Mouse (Mus musculus) T-helper 1 cell (primary cell): ENCODE measurements at regions not wholly inside any gene's neighbourhood (a gene's known extent, or its start where the extent isn't known, plus 50 kb on each side); places are given as distances from the start of the nearest gene placed in this dataset.

Experiments used
- in situ Hi-C: fragments of 300-600 bp; cut with MboI, MseI; formaldehyde crosslinking; loops from one replicate; pipeline ENCODE4 v1.15.1; 2025; ENCODE audit warnings: high pct_unique_total_duplicates

GRCm38 (mm10) chr4:53386309-53386708 lies 53.9 kb upstream of the Slc44a1 start:
- in situ Hi-C loops = no loop called here

DNA sequence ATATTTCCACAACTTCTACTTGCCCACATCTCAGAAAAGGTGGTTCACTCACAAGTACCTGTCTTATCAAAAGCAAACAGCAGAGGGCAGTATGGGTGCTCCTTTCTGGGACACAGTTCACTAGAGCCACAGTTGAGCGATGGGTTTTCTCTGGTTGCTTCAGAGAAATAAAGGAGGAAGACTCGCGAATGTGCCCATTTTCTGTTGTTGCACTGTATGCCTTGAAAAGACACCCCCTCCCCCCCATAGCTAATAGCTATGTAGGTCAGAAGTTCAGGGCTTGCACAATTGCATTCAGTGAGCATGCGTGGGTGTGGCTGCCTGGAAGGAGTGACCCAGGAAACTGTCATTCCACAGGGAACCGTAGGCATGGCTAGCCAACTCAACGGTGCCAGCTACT lies 55.5 kb upstream of the Slc44a1 start:
- in situ Hi-C loops = loop anchor here (5.0 kb wide), 1 partner anchor 208 kb away; no protein-coding TSS in a partner anchor

- in situ Hi-C loops = loop anchor here (5.0 kb wide), 1 partner anchor 208 kb away; no protein-coding TSS in a partner anchor
These were observed 56.1 kb upstream of the Slc44a1 start for GRCm38 (mm10) chr4:53384104-53384503.

GRCm38 (mm10) chr4:53382012-53382411 lies 58.2 kb upstream of the Slc44a1 start:
- in situ Hi-C loops = loop anchor here (5.0 kb wide), 1 partner anchor 210 kb away; no protein-coding TSS in a partner anchor

GRCm38 (mm10) chr4:53379855-53380254 lies 60.4 kb upstream of the Slc44a1 start:
- in situ Hi-C loops = loop anchor here (5.0 kb wide), 1 partner anchor 212 kb away; no protein-coding TSS in a partner anchor

GRCm38 (mm10) chr4:53376995-53377394 lies 63.2 kb upstream of the Slc44a1 start:
- in situ Hi-C loops = no loop called here

DNA sequence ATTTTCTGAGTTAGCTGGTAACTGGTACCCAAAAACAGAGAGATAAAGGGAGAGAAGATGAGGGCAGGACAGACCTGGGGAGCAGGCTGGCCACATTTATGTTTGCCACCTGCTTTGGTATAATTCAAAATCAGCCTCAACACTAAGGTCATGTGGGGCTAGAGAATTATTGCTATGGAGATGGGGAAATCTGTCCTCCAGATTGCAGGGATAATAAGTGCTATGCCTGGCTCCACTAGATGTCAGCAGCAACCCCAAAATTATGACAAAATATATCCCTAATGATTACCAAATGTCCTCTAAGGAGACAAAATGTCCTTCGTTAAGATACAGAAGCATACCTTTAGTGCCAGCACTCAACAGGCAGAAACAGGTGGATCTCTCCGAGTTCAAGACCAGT lies 83.8 kb upstream of the Slc44a1 start:
- in situ Hi-C loops = no loop called here

DNA sequence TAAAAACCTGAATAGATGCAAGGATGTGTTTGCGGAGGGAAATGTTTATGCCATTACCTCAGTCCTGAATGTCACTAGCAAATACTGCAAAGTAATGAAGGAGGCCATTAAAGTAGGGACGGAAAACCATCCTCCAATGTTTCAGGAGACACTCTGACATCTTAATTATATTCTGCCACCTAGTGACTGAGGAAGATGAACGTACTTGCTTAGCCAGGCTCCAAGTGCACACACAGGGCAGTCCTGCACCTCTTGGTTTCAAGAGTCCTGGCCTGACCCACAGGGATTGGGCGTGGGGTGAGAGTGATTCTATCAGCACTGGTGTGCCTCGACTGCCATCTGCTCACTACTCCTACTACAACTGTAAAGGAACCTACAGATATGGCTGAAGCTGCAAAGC lies 85.3 kb upstream of the Slc44a1 start:
- in situ Hi-C loops = no loop called here

DNA sequence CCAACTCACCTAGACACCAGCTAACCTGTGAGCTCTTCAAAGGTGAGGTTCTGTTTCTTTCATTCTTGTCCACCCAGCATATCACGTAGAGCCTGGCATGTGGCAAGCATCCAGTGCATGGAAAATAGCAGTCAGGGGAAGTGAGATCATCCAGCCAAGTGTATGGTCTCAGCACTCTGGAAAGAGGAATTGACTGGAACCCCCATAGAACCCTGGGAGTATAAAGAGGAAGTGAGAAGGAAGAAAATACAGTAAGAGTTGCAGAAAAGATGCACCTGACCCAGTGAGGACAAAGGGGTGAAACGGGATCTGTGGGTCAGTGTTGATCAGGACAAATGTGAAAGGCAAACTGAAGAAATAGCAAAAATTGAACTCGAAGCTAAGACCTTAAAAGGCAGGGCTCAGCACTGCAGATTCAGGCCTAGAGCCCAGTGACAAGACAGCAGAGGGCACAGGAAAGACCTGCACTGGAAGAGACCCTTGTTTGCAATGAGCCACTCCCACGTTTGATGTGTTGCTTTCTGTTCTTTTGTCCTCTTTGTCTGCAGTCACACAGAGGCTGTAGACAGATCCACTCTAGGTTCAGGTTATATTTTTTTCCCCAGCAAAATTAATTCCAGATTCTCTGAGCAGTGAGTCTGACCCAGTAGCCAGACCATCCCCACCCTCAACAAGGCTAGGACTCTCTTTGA lies 86.7 kb upstream of the Slc44a1 start:
- in situ Hi-C loops = no loop called here

DNA sequence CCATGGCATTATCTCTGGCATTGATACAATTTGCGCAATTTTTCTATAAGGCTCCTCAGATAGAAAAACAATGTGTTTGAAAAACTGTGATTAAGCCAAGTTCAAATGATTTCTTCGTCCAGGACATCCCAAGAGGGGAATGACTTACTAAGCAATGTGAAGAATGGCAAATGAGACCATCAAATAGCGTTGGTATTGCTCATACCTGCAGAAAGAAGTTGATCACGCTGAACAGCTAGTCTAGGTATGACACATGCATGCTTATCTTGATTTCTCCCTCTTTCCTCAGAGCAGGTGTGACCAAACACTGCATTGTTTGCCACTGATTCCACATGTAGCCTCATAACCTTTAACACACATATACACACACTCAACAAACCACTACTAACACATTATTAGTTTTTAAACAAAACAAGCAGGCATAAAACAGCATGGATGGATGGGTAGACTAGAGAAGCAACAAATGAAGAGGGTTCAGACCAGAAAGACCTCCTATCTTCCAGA lies 89.1 kb upstream of the Slc44a1 start:
- in situ Hi-C loops = no loop called here

DNA sequence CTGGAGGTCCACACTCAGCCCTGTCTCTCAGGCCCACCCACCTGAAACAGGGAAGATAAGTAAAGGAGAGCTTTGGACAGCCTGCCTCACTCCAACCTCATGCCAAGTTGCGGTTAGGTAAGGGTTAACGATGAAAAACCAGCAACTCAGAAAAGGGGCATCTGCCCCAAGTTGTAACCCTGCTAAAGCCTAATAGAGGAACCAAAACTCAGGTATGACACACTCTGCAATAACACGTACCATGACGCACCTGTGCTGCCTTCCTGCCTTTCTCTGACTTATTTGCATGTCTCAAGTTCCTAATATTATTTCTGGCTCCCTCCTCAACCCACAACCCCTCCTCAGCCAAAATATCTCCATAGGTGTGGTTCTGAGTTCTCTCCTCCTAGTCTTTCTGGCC lies 94.9 kb upstream of the Slc44a1 start:
- in situ Hi-C loops = no loop called here

GRCm38 (mm10) chr4:53344546-53344945 lies 95.7 kb upstream of the Slc44a1 start:
- in situ Hi-C loops = no loop called here

- in situ Hi-C loops = no loop called here
These were observed 99.0 kb upstream of the Slc44a1 start for GRCm38 (mm10) chr4:53341181-53341580.

GRCm38 (mm10) chr4:53340021-53340667 lies 100.1 kb upstream of the Slc44a1 start:
- in situ Hi-C loops = no loop called here

DNA sequence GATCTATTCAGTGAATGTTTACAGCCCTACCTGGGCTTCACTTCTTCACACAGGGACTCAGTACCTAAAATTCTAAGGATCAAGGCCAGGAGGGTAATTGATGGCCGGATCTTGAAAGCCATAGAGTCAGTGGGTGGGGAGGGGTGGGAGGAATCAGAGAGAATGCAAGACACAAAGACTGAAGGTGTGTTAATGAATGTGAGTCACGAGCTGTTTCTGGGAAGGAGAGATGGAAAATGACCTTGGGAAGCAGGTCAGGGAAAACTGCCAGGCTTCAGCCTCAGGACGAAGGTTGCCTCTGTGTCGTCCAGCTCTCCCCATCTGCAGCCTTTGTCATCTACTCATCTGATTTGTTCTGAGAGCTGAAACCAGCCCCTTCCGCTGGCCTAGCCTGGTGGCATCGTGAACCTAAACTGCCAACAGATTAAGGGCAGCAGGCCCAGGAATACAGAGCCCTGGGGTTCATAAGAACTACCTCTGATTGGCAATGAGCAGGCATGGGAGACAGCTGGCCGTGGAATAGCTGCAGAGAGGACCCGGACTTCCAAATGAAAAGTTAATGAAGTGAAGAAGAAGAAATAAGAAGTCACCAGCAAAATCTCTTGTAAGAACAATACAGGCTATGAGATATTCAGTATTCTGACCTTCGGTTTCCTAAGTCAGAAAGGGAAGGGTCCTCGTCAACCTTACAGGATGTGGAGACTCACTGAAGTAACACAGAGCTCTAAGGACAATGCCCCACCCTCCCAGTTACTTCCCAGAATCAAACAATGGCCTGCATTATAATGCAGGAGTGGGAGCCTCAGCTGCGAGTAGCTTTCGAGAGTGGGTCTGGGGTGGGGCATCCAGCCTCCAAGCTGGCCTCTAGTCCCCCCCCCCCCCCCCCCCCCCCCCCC lies 100.8 kb upstream of the Slc44a1 start:
- in situ Hi-C loops = no loop called here

- in situ Hi-C loops = no loop called here
These were observed 101.7 kb upstream of the Slc44a1 start for GRCm38 (mm10) chr4:53338479-53338878.

DNA sequence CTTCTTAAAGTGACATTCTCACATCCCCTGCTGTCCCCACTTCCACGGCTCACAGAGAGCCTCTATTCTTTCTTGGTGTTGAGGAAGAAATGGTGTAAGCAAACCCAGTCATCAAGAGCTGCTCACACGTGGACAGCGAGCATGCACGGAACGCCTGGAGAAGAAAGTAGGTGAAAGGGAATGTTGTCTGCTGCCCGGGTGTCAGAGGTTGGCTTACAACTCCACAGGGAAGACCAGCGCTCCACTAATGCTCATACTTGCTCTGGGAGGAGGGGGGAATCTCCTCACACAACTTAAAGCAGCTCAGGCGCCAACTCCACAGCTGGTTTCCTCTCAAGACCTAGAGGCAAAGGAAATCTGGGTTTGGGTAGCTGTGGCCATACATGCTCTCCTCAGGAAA lies 102.4 kb upstream of the Slc44a1 start:
- in situ Hi-C loops = no loop called here

- in situ Hi-C loops = no loop called here
These were observed 112.6 kb upstream of the Slc44a1 start for GRCm38 (mm10) chr4:53327382-53328165.

DNA sequence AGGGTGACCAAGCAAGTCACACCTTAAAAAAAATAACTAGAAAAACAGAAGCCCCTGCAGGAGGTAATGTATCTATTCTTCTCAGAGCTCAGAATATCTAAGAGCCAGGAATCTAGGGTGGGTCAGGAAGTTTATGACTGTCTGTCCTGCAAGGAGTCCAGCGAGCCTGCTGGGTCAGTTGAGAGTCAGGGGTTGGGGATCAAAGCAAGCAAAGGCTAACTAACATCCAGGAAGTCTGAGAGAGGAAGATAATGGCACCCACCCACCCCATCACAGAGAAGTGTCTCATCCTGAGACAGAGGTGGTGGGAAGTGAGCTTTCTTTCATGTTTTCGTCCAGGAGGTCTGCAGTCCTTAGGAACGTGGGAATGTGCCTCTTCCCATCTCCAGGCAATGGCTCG lies 116.4 kb upstream of the Slc44a1 start:
- in situ Hi-C loops = no loop called here

DNA sequence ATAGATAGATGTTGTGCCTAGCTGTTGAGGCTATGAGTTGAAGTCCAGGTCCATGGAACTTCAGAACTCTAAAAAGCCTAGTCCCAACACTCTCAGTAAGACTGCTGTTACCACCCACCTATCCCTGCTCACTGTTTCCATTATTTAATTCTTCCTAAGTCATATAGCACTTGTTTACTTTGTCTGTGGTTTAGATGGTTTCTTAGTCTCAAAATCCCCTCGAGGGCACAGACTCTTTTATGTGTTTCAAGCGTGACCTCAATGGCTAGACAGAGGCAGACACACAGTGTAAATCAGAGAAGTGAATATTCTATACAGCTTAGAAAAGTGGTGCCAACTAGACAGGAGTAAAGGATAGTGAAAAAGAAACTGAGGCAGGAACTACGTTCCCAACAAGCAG lies 117.0 kb upstream of the Slc44a1 start:
- in situ Hi-C loops = no loop called here

DNA sequence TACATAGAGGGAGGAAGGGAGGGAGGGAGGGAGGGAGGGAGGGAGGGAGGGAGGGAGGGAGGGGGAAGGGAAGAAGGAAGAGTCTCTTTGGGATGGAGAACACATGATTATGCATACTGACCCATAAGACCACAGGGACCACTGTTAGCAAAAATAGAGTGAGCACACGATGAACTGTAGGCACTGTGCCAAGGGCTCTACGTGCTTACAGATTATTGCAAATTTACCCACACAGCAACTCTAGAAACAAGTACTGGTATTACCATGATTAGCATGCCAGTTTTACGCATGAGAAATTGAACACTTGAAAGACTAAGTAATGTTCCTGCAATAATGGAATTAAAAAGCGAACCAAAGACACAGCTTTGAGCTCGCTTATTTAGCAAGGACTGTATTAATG lies 117.7 kb upstream of the Slc44a1 start:
- in situ Hi-C loops = no loop called here
